Mouse (Mus musculus): ENCODE results near the gene Olfr6.
"Not testable (repeated sequence)": the region's sequence is repeated elsewhere in the genome, so short reads cannot be mapped to it uniquely, and the experiment has no call there.

The Olfr6 gene

GRCm38 (mm10) chr7:106963837-106964236, at the start of gene Olfr6:
TSS of gene Olfr6 (minus strand) at chr7:106963937.
- ATAC-seq (ENCODE audit: insufficient number of reproducible peaks, low FRiP score, low TSS enrichment) = no peak

GRCm38 (mm10) chr7:107005972-107006371, 42.2 kb upstream of the Olfr6 start, which contains the start of gene Olfr2:
TSS of gene Olfr2 (minus strand) at chr7:107006072.
- ATAC-seq (ENCODE audit: insufficient number of reproducible peaks, low FRiP score, low TSS enrichment) = no peak

- ATAC-seq (ENCODE audit: insufficient number of reproducible peaks, low FRiP score, low TSS enrichment) = no peak
Measured at GRCm38 (mm10) chr7:107004169-107004568, 40.4 kb upstream of the Olfr6 start.

- no peak for ATAC-seq (ENCODE audit: insufficient number of reproducible peaks, low FRiP score, low TSS enrichment)
Measured at GRCm38 (mm10) chr7:107000798-107001197, 37.1 kb upstream of the Olfr6 start.

GRCm38 (mm10) chr7:106985236-106985635, 21.5 kb upstream of the Olfr6 start:
- no peak for ATAC-seq (ENCODE audit: insufficient number of reproducible peaks, low FRiP score, low TSS enrichment)

GRCm38 (mm10) chr7:106975353-106975752, 11.6 kb upstream of the Olfr6 start, which contains the start of gene Olfr711:
TSS of gene Olfr711 (minus strand) at chr7:106975453.
- no peak for ATAC-seq (ENCODE audit: insufficient number of reproducible peaks, low FRiP score, low TSS enrichment)

- not testable (repeated sequence) for ATAC-seq (ENCODE audit: insufficient number of reproducible peaks, low FRiP score, low TSS enrichment)
Measured at GRCm38 (mm10) chr7:106967503-106967902, 3.8 kb upstream of the Olfr6 start.

GRCm38 (mm10) chr7:106948212-106948611, 15.5 kb downstream of the Olfr6 start, which contains the start of gene Olfr710:
TSS of gene Olfr710 (minus strand) at chr7:106948312.
- ATAC-seq (ENCODE audit: insufficient number of reproducible peaks, low FRiP score, low TSS enrichment) = no peak

- no peak for ATAC-seq (ENCODE audit: insufficient number of reproducible peaks, low FRiP score, low TSS enrichment)
Measured at GRCm38 (mm10) chr7:106932119-106932518, 31.6 kb downstream of the Olfr6 start, which contains the start of gene Olfr709-ps1. TSS of gene Olfr709-ps1 (minus strand) at chr7:106932219.

- ATAC-seq (ENCODE audit: insufficient number of reproducible peaks, low FRiP score, low TSS enrichment) = not testable (repeated sequence)
Measured at GRCm38 (mm10) chr7:106920961-106921360, 42.8 kb downstream of the Olfr6 start.

- ATAC-seq (ENCODE audit: insufficient number of reproducible peaks, low FRiP score, low TSS enrichment) = no peak
Measured at GRCm38 (mm10) chr7:106907676-106908075, 56.1 kb downstream of the Olfr6 start, which contains the start of gene Olfr1532-ps1. TSS of gene Olfr1532-ps1 (plus strand) at chr7:106908001.
